Comparison of ENCODE assay signal across 13 mouse cellular contexts in the genomic region with DNA sequence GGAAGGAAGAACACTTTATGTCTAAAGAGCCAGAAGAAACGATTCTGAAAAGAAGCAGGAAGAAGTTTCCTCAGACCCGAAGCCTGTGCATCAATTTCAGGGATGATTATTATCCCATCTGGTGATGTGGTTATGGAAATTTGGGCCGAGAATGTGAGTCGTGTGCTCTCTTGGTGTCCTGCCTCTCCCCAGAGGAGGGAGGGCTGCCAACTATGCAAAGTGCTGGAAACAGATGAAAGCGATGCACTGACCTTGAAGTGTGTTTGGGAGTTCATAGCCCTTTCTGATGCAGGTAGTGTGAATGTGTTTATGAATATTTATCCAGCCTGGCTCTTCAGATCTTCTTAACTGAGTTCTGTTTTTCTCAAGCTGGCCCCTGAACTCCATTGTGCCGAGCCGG. TPM values are rescaled to one million over a fixed set of nuclear protein-coding genes. Genes with fewer than 3 reads are reported as not detected.
DNase-seq lines count a peak whose midpoint lies in the region; ATAC-seq and TF ChIP-seq lines count a peak whose summit lies in the region.
"Had no signal": no experiment of that assay in that cellular context is flagged by ENCODE, and none has a peak within 500 bp of the region (broad histone marks: within the 10 kb centered on the region; RNA-seq: fewer than 3 reads in every experiment).

No protein-coding gene starts in this region.

- H3K4me1 ChIP-seq in hindbrain, postnatal 0 days (ENCODE audit: insufficient read depth, low read length): no peaks in the 10 kb centered on the region
- H3K4me1 ChIP-seq in hindbrain, embryonic 11.5 days (replicated peaks; ENCODE audit: control insufficient read depth, insufficient read depth, low read length): no peaks in the 10 kb centered on the region
- no peaks in the 10 kb centered on the region for H3K4me1 ChIP-seq in neural tube, embryonic 15.5 days
- H3K4me1 ChIP-seq: megakaryocyte, embryonic 14.5 days had no signal

- 61% methylated on average over 7 of the region's 7 CpGs for WGBS in hindbrain, postnatal 0 days
- WGBS in hindbrain, embryonic 11.5 days: 91% methylated on average over 7 of the region's 7 CpGs
- WGBS in neural tube, embryonic 15.5 days: 90% methylated on average over 7 of the region's 7 CpGs

- no peak overlapping the region for H3K27ac ChIP-seq in hindbrain, postnatal 0 days
- H3K27ac ChIP-seq in hindbrain, embryonic 11.5 days (ENCODE audit: low read depth, low read length): no peak overlapping the region
- no peak overlapping the region for H3K27ac ChIP-seq in neural tube, embryonic 15.5 days (replicated peaks)
- H3K27ac ChIP-seq: forebrain, embryonic 15.5 days had no signal

- DNase-seq in adrenal gland, postnatal 10 days: peak; percentile 20
- DNase-seq in adrenal gland, adult 2 months: no peak
- peak; percentile 20 for DNase-seq in hindbrain, postnatal 0 days (ENCODE audit: low spot score)
- DNase-seq in hindbrain, embryonic 11.5 days (ENCODE audit: low spot score): no peak
- DNase-seq in brain, embryonic 14.5 days (ENCODE audit: low read depth): peak; percentile 69
- peak; percentile 10 for DNase-seq in heart, postnatal 25 days (ENCODE audit: low spot score)
- DNase-seq: kidney, postnatal 10 days had no signal

- no peaks in the 10 kb centered on the region for H3K9me3 ChIP-seq in hindbrain, postnatal 0 days (ENCODE audit: low read length)
- H3K9me3 ChIP-seq in hindbrain, embryonic 11.5 days (ENCODE audit: control insufficient read depth, low read length): no peaks in the 10 kb centered on the region
- H3K9me3 ChIP-seq in neural tube, embryonic 15.5 days (replicated peaks): no peaks in the 10 kb centered on the region
- H3K9me3 ChIP-seq: forebrain, embryonic 15.5 days had no signal

- no peaks in the 10 kb centered on the region for H3K36me3 ChIP-seq in hindbrain, postnatal 0 days (ENCODE audit: insufficient read depth, low read length)
- no peaks in the 10 kb centered on the region for H3K36me3 ChIP-seq in hindbrain, embryonic 11.5 days (ENCODE audit: control insufficient read depth, insufficient read depth, low read length)
- H3K36me3 ChIP-seq in neural tube, embryonic 15.5 days: no peaks in the 10 kb centered on the region
- H3K36me3 ChIP-seq: forebrain, embryonic 15.5 days had no signal

- no peaks in the 10 kb centered on the region for H3K27me3 ChIP-seq in hindbrain, postnatal 0 days (ENCODE audit: insufficient read depth, low read length)
- no peaks in the 10 kb centered on the region for H3K27me3 ChIP-seq in hindbrain, embryonic 11.5 days (ENCODE audit: control insufficient read depth, insufficient read depth, low read length)
- H3K27me3 ChIP-seq in neural tube, embryonic 15.5 days (replicated peaks): no peaks in the 10 kb centered on the region
- H3K27me3 ChIP-seq: forebrain, embryonic 15.5 days had no signal

- ATAC-seq in hindbrain, postnatal 0 days: no peak
- ATAC-seq in hindbrain, embryonic 11.5 days (ENCODE audit: low FRiP score): no peak
- ATAC-seq in neural tube, embryonic 15.5 days (ENCODE audit: low FRiP score): no peak
- no peak for ATAC-seq in inflammation-experienced regulatory T-cells, adult 6 months
- ATAC-seq: activated CD4-positive, CD25-positive, alpha-beta regulatory T cell, adult 4 months; forebrain, embryonic 15.5 days had no signal

- intact Hi-C loops in heart, postnatal 25 days (cut with DNase I): loop anchor here (2.0 to 5.0 kb wide), 2 partner anchors 38 to 61 kb away; partner anchors contain the start of gene Emcn

- no peak for TF ChIP-seq POLR2A in brain, embryonic 14.5 days (IDR thresholded peaks at IDR 0.05; ENCODE audit: borderline replicate concordance, extremely low read depth, insufficient read depth, insufficient read length, poor library complexity, severe bottlenecking)

- no peak overlapping the region for H3K9ac ChIP-seq in hindbrain, postnatal 0 days (replicated peaks; ENCODE audit: low read length)
- H3K9ac ChIP-seq in hindbrain, embryonic 11.5 days (ENCODE audit: low read depth, low read length): no peak overlapping the region
- H3K9ac ChIP-seq in neural tube, embryonic 15.5 days (replicated peaks): no peak overlapping the region
- H3K9ac ChIP-seq: forebrain, embryonic 15.5 days had no signal

- no peak overlapping the region for H3K4me2 ChIP-seq in hindbrain, postnatal 0 days (ENCODE audit: low read depth, low read length)
- no peak overlapping the region for H3K4me2 ChIP-seq in hindbrain, embryonic 11.5 days (replicated peaks; ENCODE audit: low read depth, low read length)
- H3K4me2 ChIP-seq in neural tube, embryonic 15.5 days: no peak overlapping the region
- H3K4me2 ChIP-seq: forebrain, embryonic 15.5 days had no signal

- TF ChIP-seq CTCF in hindbrain, postnatal 0 days (IDR thresholded peaks at IDR 0.05; ENCODE audit: low read depth): no peak
- no peak for TF ChIP-seq CTCF in brain, embryonic 14.5 days (IDR thresholded peaks at IDR 0.05; ENCODE audit: borderline replicate concordance, extremely low read depth, insufficient read depth, insufficient read length)

- H3K4me3 ChIP-seq in hindbrain, postnatal 0 days (ENCODE audit: low read length): no peak overlapping the region
- H3K4me3 ChIP-seq in hindbrain, embryonic 11.5 days (ENCODE audit: low read depth, low read length): no peak overlapping the region
- H3K4me3 ChIP-seq in neural tube, embryonic 15.5 days (replicated peaks): no peak overlapping the region
- H3K4me3 ChIP-seq: forebrain, embryonic 15.5 days; megakaryocyte, embryonic 14.5 days had no signal

RNA-seq across cellular contexts. Expression of gene Emcn, which starts 59.8 kb away (rescaled TPM):
- total RNA-seq in adrenal gland, postnatal 10 days (2021): 10 to 100 TPM; 75.9 to 78.0 TPM
- total RNA-seq in adrenal gland, adult 2 months (2021): 100 to 1,000 TPM in 1 of 2 experiments, 10 to 100 TPM in 1; 97.8 to 144 TPM
- 25.1 and 27.9 TPM in 2 replicates for polyA plus RNA-seq in adrenal gland, adult 2 months (2012; rRNA removed)
- 3.5 and 7.1 TPM in 2 replicates for total RNA-seq in hindbrain, postnatal 0 days (2014; rRNA removed)
- 8.7 and 9.5 TPM in 2 replicates for polyA plus RNA-seq in hindbrain, postnatal 0 days (2015; fragmentation: Nextera tagmentation; extraction: Ambion mirVana)
- polyA plus RNA-seq in hindbrain, embryonic 11.5 days (2014; fragmentation: Nextera tagmentation; extraction: Ambion mirVana): 29.8 and 30.9 TPM in 2 replicates
- 11.1 and 14.5 TPM in 2 replicates for polyA plus RNA-seq in brain, embryonic 14.5 days (2012; rRNA removed)
- 10 to 100 TPM; 51.2 to 56.4 TPM for total RNA-seq in heart, postnatal 25 days (2021)
- 13.9 and 20.7 TPM in 2 replicates for polyA plus RNA-seq in neural tube, embryonic 15.5 days (2015; fragmentation: Nextera tagmentation; extraction: Ambion mirVana)
- under 1 TPM in 1 of 3 experiments, not detected in 2; 0.12 TPM for polyA plus RNA-seq in inflammation-experienced regulatory T-cells, adult 6 months (2017; shearing (Covaris generic))
- total RNA-seq: ES-E14 had no signal

Comparison
In these comparisons a context has a peak if more than half of its experiments do, and no peak if none do; other contexts are left out.
1. DNase-seq: peak in adrenal gland, postnatal 10 days (single experiment), hindbrain, postnatal 0 days (single experiment), brain, embryonic 14.5 days (single experiment) and heart, postnatal 25 days (single experiment); none in adrenal gland, adult 2 months (single experiment) and hindbrain, embryonic 11.5 days (single experiment).